Mouse (Mus musculus) ES-E14 (cell line): ENCODE data around the gene Rffl. TPM values are rescaled to one million over a fixed set of nuclear protein-coding genes. Genes with fewer than 3 reads are reported as not detected.

ENCODE experiments used
- DNase-seq: peaks from one replicate; pipeline ENCODE4 v3.0.0-alpha.2; 2013; ENCODE audit warnings: low read depth, low spot score
- H3K27ac ChIP-seq: 2 replicates; pipeline ENCODE4 v1.5.1; 2012; ENCODE audit warnings: low read depth, mild to moderate bottlenecking, low read length, moderate library complexity, mixed read lengths; ENCODE audit not compliant: poor library complexity, insufficient read depth, severe bottlenecking
- H3K36me3 ChIP-seq: 2 replicates; pipeline ENCODE4 v1.6.1; 2012; ENCODE audit warnings: mild to moderate bottlenecking, low read length, moderate library complexity, mixed read lengths; ENCODE audit not compliant: control insufficient read depth, poor library complexity, insufficient read depth, severe bottlenecking
- H3K4me1 ChIP-seq, 2 experiments: fragments of 150-350 bp in 1 of 2; sonication (generic) in 1 of 2; 2 replicates each; pipeline ENCODE4 v1.6.1; 2012; ENCODE audit warnings: low read length in 2 of 2, mild to moderate bottlenecking in 1 of 2, mixed read lengths in 1 of 2; ENCODE audit not compliant: control insufficient read depth in 2 of 2, insufficient read depth in 2 of 2, poor library complexity in 1 of 2
- H3K4me3 ChIP-seq, 2 experiments: fragments of 150-350 bp in 1 of 2; sonication (generic) in 1 of 2; 2 replicates each; pipeline ENCODE4 v1.5.1; 2012; ENCODE audit warnings: low read length in 2 of 2, low read depth in 1 of 2, mild to moderate bottlenecking in 1 of 2, mixed read lengths in 1 of 2; ENCODE audit not compliant: insufficient read depth in 1 of 2, poor library complexity in 1 of 2, severe bottlenecking in 1 of 2
- H3K9ac ChIP-seq: 2 replicates; pipeline ENCODE4 v1.6.1; 2012; ENCODE audit warnings: low read depth, mild to moderate bottlenecking, low read length, mixed read lengths; ENCODE audit not compliant: poor library complexity, insufficient read depth, severe bottlenecking
- H3K9me3 ChIP-seq: fragments of 150-350 bp; sonication (generic); 2 replicates; pipeline ENCODE4 v1.6.1; 2012; ENCODE audit warnings: low read depth, mild to moderate bottlenecking, low read length; ENCODE audit not compliant: control insufficient read depth, insufficient read depth
- CHD2 ChIP-seq: IDR thresholded peaks from 2 replicates; pipeline ENCODE4 v1.6.1; 2014; ENCODE audit warnings: mild to moderate bottlenecking, low read depth, low read length, inconsistent platforms
- HCFC1 ChIP-seq: IDR thresholded peaks from 2 replicates; pipeline ENCODE4 v1.6.1; 2012; ENCODE audit warnings: low read length, inconsistent platforms, borderline replicate concordance; ENCODE audit not compliant: insufficient read depth
- MAFK ChIP-seq: IDR thresholded peaks from 2 replicates; pipeline ENCODE4 v1.6.1; 2014; ENCODE audit warnings: mild to moderate bottlenecking, low read depth, low read length, inconsistent platforms; ENCODE audit not compliant: insufficient read depth
- ZC3H11A ChIP-seq: IDR thresholded peaks from 2 replicates; pipeline ENCODE4 v1.6.1; 2012; ENCODE audit warnings: low read depth, mild to moderate bottlenecking, inconsistent platforms, low read length, borderline replicate concordance
- ZNF384 ChIP-seq: IDR thresholded peaks from 2 replicates; pipeline ENCODE4 v1.6.1; 2012; ENCODE audit warnings: low read depth, low read length, inconsistent platforms
- in situ Hi-C, 2 experiments: fragments of 600-800 bp; cut with MboI; formaldehyde crosslinking; loops; one replicate each; pipeline ENCODE4 v1.15.1; 2025; ENCODE audit warnings: low sequenced_read_pairs in 2 of 2, inconsistent platforms in 1 of 2; ENCODE audit not compliant: unreplicated experiment in 2 of 2
- total RNA-seq: library from RNA; depleted of rRNA; stranded (reverse); fragments of 300-350 nt; gene quantifications from 2 replicates; pipeline ENCODE4 v1.2.3, GENCODE M21; 2012

Gene Rffl
- total RNA-seq, 1 experiment: 6.5 TPM

DNA sequence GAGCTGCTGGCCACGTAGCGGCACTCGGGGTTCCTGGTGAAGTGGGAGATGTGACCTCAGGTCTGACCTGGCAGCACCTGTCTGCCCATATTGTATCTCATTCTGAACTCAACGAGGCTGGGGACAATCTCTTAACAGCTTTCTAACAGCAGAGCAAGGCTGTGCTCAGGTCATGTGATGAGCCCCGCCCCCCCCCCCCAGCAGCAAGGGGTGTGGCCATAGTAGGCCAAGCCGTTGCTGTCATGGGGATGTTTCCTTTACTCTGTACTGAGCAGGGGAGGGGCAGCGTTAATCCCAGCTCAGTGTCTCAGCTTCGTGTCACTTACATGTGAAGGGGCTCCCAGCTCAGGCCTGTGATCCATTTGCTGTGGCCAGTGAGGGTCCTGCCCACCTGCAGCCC, 33.9 kb upstream of the Rffl start:
- Histone ChIP-seq H3K9ac (no peak overlapping the region), H3K27ac (no peak overlapping the region), H3K4me1 (peaks cover 2 to 8% of the 10 kb centered on the region in 2 experiments; a peak in 1 of 4 replicates), H3K4me3 (no peak overlapping the region), H3K9me3 (no peaks in the 10 kb centered on the region), H3K36me3 (peaks cover 54% of the 10 kb centered on the region)
- in situ Hi-C loops: no loop called here
- DNase-seq: no peak
- TF ChIP-seq HCFC1 (no peak), ZNF384 (no peak), MAFK (no peak), CHD2 (no peak), ZC3H11A (no peak)

DNA sequence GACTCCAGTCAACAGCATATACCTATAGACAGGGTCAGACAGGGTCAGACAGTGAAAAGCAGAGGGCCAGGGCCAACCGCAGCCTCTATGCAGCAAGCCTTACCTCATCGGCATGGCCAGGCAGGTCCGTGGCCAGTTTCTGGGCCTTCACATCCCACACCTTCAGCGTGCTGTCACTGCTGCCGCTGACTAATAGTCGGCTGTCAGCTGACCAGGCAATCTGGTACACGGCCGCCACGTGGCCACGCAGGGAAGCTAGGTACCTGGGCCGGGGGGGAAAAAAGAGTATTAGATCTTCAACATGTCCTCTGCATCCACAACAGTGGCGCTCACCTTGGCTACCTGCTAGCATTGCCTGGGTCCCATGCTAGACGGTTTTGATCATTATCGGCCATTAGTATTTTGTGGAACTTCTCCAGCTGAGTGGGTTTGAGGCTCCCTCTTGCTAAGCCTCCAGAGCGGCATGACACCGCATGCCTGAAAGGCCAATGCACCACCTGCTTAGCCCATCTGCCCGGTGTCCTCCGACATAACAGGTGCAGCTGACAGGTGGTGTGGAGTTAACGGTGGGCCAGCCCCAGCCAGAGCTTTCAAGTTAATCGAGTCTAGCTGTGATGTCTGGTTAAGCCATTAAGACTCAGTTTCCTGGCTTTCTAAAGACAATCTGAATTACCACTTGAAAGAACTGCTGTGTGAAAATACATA, 30.7 kb upstream of the Rffl start:
- in situ Hi-C loops: no loop called here
- no peak overlapping the region for H3K27ac ChIP-seq
- H3K4me3 ChIP-seq: no peak overlapping the region
- H3K4me1 ChIP-seq: peaks cover 2 to 9% of the 10 kb centered on the region in 2 experiments; a peak in 1 of 4 replicates
- H3K36me3 ChIP-seq: peaks cover 56% of the 10 kb centered on the region
- no peaks in the 10 kb centered on the region for H3K9me3 ChIP-seq
- no peak overlapping the region for H3K9ac ChIP-seq
- TF ChIP-seq CHD2 (no peak), ZC3H11A (no peak), ZNF384 (no peak), HCFC1 (no peak), MAFK (no peak)
- DNase-seq: no peak

DNA sequence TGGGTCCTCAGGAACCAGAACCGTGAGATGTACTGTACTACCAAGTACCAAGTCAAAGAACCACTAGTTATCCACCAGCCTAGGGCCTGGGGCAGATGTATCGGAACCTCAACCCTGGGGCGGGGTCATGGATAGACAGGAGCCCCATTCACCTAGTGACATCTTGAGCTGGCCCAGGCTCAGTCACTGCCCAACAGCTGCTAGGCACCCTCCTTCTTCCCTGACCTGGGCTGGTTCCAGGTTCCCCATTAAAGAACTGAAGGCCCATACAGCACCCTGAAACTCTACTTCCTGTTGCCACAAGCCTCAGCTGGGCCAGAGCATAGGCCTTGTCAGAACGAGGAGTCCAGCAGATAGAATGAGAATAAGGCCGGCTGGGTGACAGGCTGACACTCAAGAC, 28.7 kb upstream of the Rffl start:
- TF ChIP-seq HCFC1 (no peak), ZC3H11A (no peak), ZNF384 (no peak), CHD2 (no peak), MAFK (no peak)
- Histone ChIP-seq H3K27ac (no peak overlapping the region), H3K9ac (no peak overlapping the region), H3K4me3 (no peak overlapping the region), H3K4me1 (peaks cover 0 to 4% of the 10 kb centered on the region in 2 experiments; a peak in 1 of 4 replicates), H3K36me3 (peaks cover 42% of the 10 kb centered on the region), H3K9me3 (no peaks in the 10 kb centered on the region)
- DNase-seq: no peak
- in situ Hi-C loops: loop anchor here in 1 of 2 experiments (25.0 kb wide), 1 partner anchor 662 kb away; no protein-coding TSS in a partner anchor

DNA sequence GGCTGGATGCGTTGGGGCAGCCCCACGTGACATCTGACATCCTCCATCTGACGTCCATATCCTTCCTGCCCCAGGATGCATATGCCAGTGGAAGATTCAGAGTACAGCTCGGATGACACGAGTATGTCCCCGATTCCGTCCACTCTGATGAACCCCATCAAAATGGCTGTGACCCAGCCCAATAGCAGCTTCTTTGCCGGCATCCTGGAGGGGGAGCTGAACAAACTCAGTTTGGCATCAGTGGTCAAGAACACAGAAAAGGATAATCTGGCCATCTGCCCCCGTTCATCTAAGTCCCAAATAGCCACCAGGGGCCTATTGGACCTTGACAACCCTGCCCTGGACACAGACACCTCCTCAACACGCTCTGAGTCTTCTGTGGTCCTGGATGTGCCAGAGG, 26.5 kb upstream of the Rffl start:
- TF ChIP-seq HCFC1: no peak
- TF ChIP-seq ZC3H11A: no peak
- TF ChIP-seq MAFK: no peak
- TF ChIP-seq CHD2: no peak
- no peak for TF ChIP-seq ZNF384
- Histone ChIP-seq H3K36me3 (peaks cover 25% of the 10 kb centered on the region), H3K4me1 (peaks cover 0 to 4% of the 10 kb centered on the region in 2 experiments; a peak in 1 of 4 replicates), H3K4me3 (no peak overlapping the region), H3K27ac (no peak overlapping the region), H3K9me3 (no peaks in the 10 kb centered on the region), H3K9ac (no peak overlapping the region)
- in situ Hi-C loops: loop anchor here in 1 of 2 experiments (25.0 kb wide), 1 partner anchor 660 kb away; no protein-coding TSS in a partner anchor
- DNase-seq: no peak
